Mouse (Mus musculus) retina, adult 2 months (tissue): ENCODE results near the gene Ctnna2.

Experiments used
- DNase-seq: peaks from one replicate; pipeline ENCODE4 v3.0.0-alpha.2; 2012; ENCODE audit warnings: low read depth, low spot score

Gene Ctnna2

DNA sequence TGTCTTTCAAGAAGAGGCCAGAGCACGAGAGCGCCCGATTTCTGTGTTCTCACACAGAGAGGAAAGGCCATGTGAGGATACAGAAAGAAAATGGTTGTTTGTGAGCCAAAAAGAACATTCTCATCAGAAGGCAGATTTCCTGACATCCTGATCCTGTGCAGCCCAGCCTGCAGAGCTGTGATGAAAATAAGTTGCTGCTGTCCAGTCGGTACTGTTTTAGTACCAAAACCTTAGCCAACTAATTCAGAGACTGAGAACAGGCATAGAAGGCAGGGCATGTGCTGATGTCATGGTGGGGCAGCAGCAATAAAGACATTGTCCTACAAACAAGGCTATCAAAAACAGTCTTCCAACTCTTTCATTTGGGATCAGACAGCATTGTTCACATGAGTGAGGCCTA is 549.1 kb downstream of the Ctnna2 start:
- no peak for DNase-seq

- DNase-seq = no peak
Measured at GRCm38 (mm10) chr6:77425746-77426145, 553.8 kb downstream of the Ctnna2 start.

DNA sequence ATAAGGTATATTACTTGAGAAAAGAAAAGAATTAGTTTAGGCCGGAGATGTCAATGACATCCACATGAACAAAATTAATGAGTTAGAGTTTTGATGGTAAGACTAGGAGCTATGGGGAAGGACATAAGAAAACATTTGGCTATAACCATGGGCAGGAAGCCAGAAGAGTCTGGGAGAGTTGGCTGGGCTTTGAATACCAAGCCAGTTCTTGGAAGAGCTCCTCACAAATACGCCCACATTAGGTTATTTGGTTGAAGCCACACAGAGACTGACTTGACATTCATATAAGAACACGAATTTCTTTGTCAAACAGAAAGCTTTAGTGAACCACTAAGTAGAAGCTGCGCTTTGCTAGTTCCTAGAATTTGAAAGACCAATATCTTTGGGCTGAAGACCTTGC is 554.7 kb downstream of the Ctnna2 start:
- DNase-seq = no peak

GRCm38 (mm10) chr6:77421564-77422139 is 557.8 kb downstream of the Ctnna2 start:
- DNase-seq = no peak

GRCm38 (mm10) chr6:77416999-77417398 is 562.5 kb downstream of the Ctnna2 start:
- DNase-seq = no peak

DNA sequence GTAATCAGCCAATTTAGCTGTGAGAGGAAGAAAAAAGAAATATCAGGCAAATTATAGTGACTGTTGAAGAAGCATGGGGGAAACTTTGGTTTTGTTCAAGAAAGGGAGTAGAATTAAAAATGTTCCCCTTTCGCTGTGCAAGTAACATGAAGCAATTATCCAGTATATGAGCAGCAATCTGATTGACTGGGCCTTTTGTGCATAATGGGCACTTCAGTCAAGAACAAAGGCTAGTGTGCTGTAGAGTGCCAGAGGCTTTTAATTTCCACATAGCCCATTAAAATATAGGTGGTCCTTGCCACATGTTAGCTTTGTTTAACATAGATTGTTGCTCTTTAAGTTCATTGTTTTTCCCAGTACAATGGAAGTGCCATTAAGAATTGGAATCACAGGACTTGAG is 566.0 kb downstream of the Ctnna2 start:
- no peak for DNase-seq

DNA sequence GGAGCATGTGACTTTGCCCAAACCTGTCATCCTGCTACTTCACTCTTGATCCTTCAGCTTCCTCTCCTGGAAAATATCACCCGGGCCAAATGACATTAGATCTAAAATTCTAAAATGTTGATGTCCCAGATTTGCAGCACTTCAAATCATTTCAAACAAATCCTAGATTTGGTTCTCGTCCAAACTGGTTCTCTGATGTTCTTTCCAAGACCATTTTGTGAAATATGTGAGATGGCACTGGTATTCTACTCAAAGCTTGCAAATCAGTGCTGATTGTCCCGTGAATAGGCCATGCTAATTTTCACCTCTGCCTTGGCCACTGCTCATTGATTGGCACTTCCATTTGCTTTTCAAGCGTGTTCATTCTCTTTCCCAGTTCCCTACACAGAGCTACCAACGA is 571.0 kb downstream of the Ctnna2 start:
- DNase-seq = no peak

GRCm38 (mm10) chr6:77400751-77401150 is 578.7 kb downstream of the Ctnna2 start:
- no peak for DNase-seq

DNA sequence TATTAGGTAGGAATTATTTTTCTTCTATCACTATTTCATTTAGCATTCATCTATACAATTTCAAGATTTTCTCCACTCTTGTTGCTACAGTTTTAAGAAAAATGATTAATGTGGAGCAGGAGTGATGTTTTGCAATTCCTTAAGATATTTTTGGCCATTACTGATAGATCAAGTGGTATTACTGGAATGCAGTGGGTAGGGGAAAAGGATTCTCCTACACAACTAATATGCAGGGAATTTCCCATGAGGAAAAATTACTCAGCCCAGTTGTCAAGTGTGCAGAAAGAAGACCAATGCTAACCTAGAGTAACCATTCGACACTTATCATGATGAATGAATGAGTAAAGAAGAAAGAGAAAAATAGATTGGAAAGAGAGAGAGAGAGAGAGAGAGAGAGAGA is 587.8 kb downstream of the Ctnna2 start:
- no peak for DNase-seq

DNA sequence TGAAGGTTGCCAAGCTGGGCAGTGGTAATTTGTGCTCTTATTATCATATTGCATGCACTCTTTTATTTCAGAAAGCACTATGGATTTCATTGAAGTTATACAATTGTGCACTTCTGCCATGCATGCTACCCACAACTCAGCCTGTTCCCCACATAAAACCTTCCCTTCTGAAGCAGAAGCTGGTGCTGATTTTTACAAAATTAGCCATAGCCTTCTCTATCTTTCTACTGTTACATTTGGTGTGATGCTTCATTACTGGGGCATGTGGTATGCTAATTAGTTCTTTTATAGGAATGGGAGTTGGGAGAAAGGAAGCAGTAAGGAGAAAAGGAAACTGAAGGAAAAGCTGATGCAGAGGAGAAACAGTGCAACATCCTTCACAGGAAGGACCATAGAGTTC is 598.2 kb downstream of the Ctnna2 start:
- no peak for DNase-seq

- DNase-seq = no peak
Measured at GRCm38 (mm10) chr6:77373132-77373531, 606.4 kb downstream of the Ctnna2 start.

DNA sequence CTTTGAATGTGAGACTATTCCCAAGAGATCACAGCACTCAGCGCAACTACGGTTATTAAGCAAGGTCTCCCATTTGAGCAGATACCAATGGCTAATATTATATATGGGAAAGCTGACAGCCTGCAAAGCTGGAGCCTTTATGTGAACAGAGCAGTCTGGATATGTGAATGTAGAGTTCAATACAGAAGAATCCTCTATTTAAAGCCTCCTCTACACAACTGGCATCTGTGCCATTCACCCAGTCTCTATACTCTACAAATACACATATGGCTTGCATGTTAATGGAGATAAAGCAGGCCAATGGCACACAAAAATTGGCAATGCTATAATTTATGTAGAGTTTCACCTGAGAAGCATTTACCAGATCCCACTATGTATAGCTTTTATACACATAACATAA is 608.4 kb downstream of the Ctnna2 start:
- no peak for DNase-seq

- no peak for DNase-seq
Measured at GRCm38 (mm10) chr6:77358471-77358837, 621.0 kb downstream of the Ctnna2 start.

GRCm38 (mm10) chr6:77357748-77358470 is 621.6 kb downstream of the Ctnna2 start:
- no peak for DNase-seq

GRCm38 (mm10) chr6:77354826-77355225 is 624.7 kb downstream of the Ctnna2 start:
- DNase-seq = no peak

- no peak for DNase-seq
Measured at GRCm38 (mm10) chr6:77343781-77344180, 635.7 kb downstream of the Ctnna2 start.

GRCm38 (mm10) chr6:77335537-77335936 is 644.0 kb downstream of the Ctnna2 start:
- DNase-seq = no peak

DNA sequence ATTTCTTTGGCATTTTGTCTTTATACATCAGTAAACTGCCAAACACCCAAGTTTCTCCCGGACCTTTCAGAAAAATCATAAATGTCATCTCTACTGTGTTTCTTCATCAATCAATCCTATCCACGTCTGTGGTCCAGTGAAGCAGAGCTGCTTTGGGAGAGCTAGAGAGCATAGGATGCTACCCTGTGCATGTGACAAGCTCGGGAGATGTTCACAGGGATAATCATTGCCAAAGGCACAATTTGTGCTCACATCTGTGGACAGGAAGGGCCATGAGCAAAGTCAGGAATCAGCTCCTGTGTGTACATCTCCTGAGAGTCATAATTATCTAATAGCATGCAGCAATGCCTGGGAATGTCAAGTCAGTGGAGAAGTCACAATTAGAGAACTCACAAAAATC is 654.8 kb downstream of the Ctnna2 start:
- DNase-seq = no peak

DNA sequence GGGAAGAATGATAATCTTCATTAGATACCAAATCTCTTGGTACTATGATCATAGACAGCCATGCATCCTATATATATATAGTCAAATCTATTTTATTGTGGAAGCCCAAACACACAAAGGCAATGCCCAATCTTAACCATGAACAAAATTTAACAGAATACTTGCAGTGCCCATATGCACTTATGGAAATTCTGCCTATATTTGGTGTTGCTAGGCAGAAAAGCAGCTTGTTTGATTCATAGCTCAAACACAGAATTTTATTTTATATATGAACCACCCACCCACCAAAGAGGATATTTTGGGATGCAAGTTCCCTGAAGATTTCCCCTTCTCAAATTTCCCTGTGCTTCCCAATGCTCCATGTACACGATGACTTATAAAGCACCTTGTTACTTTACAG is 655.2 kb downstream of the Ctnna2 start:
- no peak for DNase-seq

- DNase-seq = no peak
Measured at GRCm38 (mm10) chr6:77306796-77307195, 672.7 kb downstream of the Ctnna2 start.

GRCm38 (mm10) chr6:77301305-77301704 is 678.2 kb downstream of the Ctnna2 start:
- no peak for DNase-seq

- DNase-seq = no peak
Measured at GRCm38 (mm10) chr6:77291415-77291814, 688.1 kb downstream of the Ctnna2 start.

DNA sequence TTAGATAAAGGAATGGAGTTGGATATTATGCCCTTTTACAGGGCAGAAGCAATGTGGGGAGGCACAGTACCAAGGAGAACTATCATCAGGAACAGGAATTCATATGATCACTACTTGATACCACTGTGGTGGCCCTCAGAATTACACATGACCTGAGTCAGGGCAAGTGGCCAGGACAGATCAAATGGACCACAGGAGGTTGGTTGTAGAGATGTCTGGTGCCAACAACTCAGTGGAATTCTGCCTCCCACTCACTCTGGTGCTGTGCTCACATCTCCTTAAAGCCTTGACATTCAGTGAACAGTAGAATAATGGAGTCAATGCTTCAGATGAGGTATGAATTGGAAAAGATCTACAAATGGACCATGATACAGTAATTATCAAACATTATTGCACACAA is 691.1 kb downstream of the Ctnna2 start:
- DNase-seq = no peak

GRCm38 (mm10) chr6:77286317-77286716 is 693.2 kb downstream of the Ctnna2 start:
- no peak for DNase-seq
